Mouse (Mus musculus) ES-Bruce4 (cell line): ENCODE measurements around the gene Actr6.

ENCODE experiments used
- CTCF ChIP-seq: IDR thresholded peaks from one replicate; pipeline ENCODE4 v1.8.1; 2011; ENCODE audit warnings: low read depth, low read length
- POLR2A ChIP-seq: IDR thresholded peaks from one replicate; pipeline ENCODE4 v1.8.1; 2011; ENCODE audit warnings: low read length; ENCODE audit not compliant: insufficient read depth

DNA sequence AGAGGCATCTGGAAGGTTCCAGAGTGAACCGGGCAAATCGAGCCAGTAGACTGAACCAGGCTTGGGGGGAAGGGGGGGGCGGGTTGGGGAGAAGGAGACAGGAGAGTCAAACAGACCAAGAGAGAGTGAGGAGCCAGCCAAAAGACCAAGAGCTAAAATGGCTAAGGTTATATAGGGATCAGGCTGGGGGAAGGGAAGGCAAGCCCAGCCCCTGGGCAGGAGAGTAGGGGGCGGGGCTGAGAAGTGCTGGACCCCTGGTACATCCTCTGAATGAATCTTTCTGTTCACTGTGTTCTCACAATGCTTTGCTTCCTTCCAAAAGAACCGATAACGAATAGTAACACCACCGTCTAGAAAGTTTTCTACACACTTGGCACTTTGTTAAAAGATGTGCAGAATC lies 7.6 kb upstream of the Actr6 start:
- TF ChIP-seq CTCF (no peak), POLR2A (no peak)
